Mouse (Mus musculus) fibroblast of lung, adult 2 months (primary cell): ENCODE results near the gene Ednrb.

Source experiments
- DNase-seq: peaks from one replicate; pipeline ENCODE4 v3.0.0-alpha.2; 2011; ENCODE audit warnings: low read depth

The Ednrb gene

GRCm38 (mm10) chr14:103844011-103844549 lies at the start of gene Ednrb:
TSS of gene Ednrb (minus strand) at chr14:103844402.
- no peak for DNase-seq

- no peak for DNase-seq
Observed at GRCm38 (mm10) chr14:103892411-103892938, 48.3 kb upstream of the Ednrb start.

- DNase-seq, result no peak
Observed at GRCm38 (mm10) chr14:103890761-103891160, 46.6 kb upstream of the Ednrb start.

GRCm38 (mm10) chr14:103884892-103885575 lies 40.8 kb upstream of the Ednrb start:
- DNase-seq, result no peak

GRCm38 (mm10) chr14:103882943-103883342 lies 38.7 kb upstream of the Ednrb start:
- DNase-seq, result no peak

GRCm38 (mm10) chr14:103877117-103877516 lies 32.9 kb upstream of the Ednrb start:
- no peak for DNase-seq

- DNase-seq, result no peak
Observed at GRCm38 (mm10) chr14:103876598-103876997, 32.4 kb upstream of the Ednrb start.

- no peak for DNase-seq
Observed at GRCm38 (mm10) chr14:103866636-103867035, 22.4 kb upstream of the Ednrb start.

GRCm38 (mm10) chr14:103865226-103865625 lies 21.0 kb upstream of the Ednrb start:
- no peak for DNase-seq

- no peak for DNase-seq
Observed at GRCm38 (mm10) chr14:103850071-103850845, 6.1 kb upstream of the Ednrb start.

- no peak for DNase-seq
Observed at GRCm38 (mm10) chr14:103845716-103846115, 1.5 kb upstream of the Ednrb start.

GRCm38 (mm10) chr14:103844944-103845343 lies 742 bp upstream of the Ednrb start:
- no peak for DNase-seq

GRCm38 (mm10) chr14:103843371-103844001 lies 716 bp downstream of the Ednrb start:
- DNase-seq, result no peak

- no peak for DNase-seq
Observed at GRCm38 (mm10) chr14:103842896-103843295, 1.3 kb downstream of the Ednrb start.

GRCm38 (mm10) chr14:103840436-103840835 lies 3.8 kb downstream of the Ednrb start:
- no peak for DNase-seq

- DNase-seq, result no peak
Observed at GRCm38 (mm10) chr14:103838887-103839286, 5.3 kb downstream of the Ednrb start.

- no peak for DNase-seq
Observed at GRCm38 (mm10) chr14:103834589-103834988, 9.6 kb downstream of the Ednrb start.

- no peak for DNase-seq
Observed at GRCm38 (mm10) chr14:103834147-103834546, 10.1 kb downstream of the Ednrb start.

GRCm38 (mm10) chr14:103832472-103832871 lies 11.7 kb downstream of the Ednrb start:
- no peak for DNase-seq

GRCm38 (mm10) chr14:103831007-103831406 lies 13.2 kb downstream of the Ednrb start:
- DNase-seq, result no peak

GRCm38 (mm10) chr14:103826343-103826742 lies 17.9 kb downstream of the Ednrb start:
- DNase-seq, result no peak

GRCm38 (mm10) chr14:103825934-103826333 lies 18.3 kb downstream of the Ednrb start:
- DNase-seq, result no peak
